Mouse (Mus musculus): Measurements from ENCODE around the gene Vmn1r34. TPM values are rescaled to one million over a fixed set of nuclear protein-coding genes. Genes with fewer than 3 reads are reported as not detected.
"Not testable (repeated sequence)": the region's sequence is repeated elsewhere in the genome, so short reads cannot be mapped to it uniquely, and the experiment has no call there.

Vmn1r34 gene
- not detected for total RNA-seq (2021)
- long read RNA-seq, experiment 1: 0 reads
- long read RNA-seq, experiment 2: 0 reads

DNA sequence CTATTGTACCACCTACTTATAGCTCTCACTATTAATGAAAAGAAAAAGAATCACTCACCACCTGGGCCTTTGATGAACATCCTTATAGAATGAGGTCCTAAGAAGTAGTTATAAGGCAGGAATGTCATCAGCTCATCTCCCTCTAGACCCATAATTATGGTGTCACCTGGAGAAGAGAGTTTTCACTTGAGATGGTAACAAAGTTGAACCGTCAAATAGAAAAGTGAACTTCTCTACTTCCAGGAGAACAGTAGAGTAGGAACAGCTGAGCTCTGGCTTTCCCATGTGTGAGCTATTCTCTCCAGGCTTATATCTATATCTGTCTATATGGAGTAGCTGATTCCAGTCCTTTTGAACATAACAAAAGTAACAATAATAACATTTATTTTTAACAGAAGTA is at the start of gene Vmn1r34:
Gene Vmn1r34, minus strand, starts transcription at position 101 of the 400 bp plus-strand sequence.
- no peak for DNase-seq (ENCODE audit: low spot score in 2 of 2)

DNA sequence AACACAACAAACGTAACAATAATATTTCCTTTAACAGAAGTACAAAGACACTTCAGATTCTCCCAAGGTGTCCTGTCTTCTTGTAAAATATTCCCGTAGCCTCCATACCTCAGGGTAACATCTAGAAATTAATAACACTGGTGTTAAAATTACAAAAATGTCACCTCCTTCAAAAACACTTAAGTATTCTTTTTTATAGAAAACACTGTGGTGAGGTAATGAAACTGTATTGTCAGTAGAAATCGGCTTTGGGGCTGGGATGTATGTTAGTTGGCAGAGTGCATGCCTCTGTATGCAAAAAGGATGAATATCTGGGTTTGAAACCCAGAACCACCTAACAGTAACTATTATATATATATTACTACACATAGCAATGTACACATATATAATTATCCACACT is 42.1 kb upstream of the Vmn1r34 start, which contains the start of gene Vmn1r35:
Gene Vmn1r35, minus strand, starts transcription at position 101 of the 400 bp plus-strand sequence.
- no peak for DNase-seq (ENCODE audit: low spot score in 2 of 2)

DNA sequence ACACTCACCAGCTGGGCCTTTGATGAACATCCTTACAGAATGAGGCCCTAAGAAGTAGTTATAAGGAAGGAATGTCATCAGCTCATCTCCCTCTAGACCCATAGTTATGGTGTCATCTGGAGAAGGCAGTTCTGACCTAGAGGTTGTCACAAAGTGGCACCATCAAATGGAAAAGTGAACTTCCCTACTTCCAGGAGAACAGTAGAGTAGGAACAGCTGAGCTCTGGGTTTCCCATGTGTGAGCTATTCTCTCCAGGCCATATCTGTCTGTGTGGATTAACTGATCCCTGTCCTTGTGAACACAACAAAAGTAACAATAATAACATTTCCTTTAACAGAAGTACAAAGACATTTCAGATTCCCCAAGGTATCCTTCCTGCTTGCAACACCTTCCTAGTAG is 25.5 kb downstream of the Vmn1r34 start, which contains the start of gene Vmn1r33:
Gene Vmn1r33, minus strand, starts transcription at position 101 of the 400 bp plus-strand sequence.
- DNase-seq (ENCODE audit: low spot score in 2 of 2): not testable (repeated sequence)

DNA sequence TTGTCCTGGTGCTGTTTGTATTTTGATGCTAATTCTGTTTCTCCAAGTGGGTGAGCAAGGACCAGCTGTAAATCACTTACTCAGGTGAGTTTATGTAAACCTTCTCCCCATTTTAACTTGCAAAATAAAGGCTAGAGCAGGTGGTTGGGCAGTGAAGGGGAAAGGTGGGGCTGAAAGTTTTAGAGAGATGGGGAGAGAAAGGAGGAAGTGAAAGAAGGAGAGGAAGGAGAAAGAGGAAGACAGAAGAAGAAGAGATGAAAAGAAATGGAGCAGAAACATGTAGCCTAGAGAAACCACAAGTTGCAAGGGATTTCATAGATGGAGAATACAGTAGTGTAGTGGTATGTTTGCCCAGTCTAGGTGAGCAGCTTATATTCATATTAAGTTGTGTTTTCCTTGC is 47.9 kb downstream of the Vmn1r34 start:
- no peak for DNase-seq (ENCODE audit: low spot score in 2 of 2)

Other genes with a start within 250 kb of the Vmn1r34 start
- gene Mad2l1, start 108.5 kb downstream of the Vmn1r34 start, total RNA-seq (2021): 1 to 10 TPM; 5.1 to 7.3 TPM
- gene Vmn1r32, start 83.8 kb downstream of the Vmn1r34 start, total RNA-seq (2021): not detected
- gene Vmn1r33, start 25.6 kb downstream of the Vmn1r34 start, total RNA-seq (2021): not detected
- not detected for gene Vmn1r35, start 42.0 kb upstream of the Vmn1r34 start, total RNA-seq (2021)
- not detected for gene Vmn1r36, start 75.3 kb upstream of the Vmn1r34 start, total RNA-seq (2021)
- gene Vmn1r37, start 85.5 kb upstream of the Vmn1r34 start, total RNA-seq (2021): not detected
- not detected for gene Vmn1r38, start 138.7 kb upstream of the Vmn1r34 start, total RNA-seq (2021)
- gene Vmn1r39, start 166.7 kb upstream of the Vmn1r34 start, total RNA-seq (2021): not detected